8 mouse cellular contexts compared by ENCODE assay signal in the genomic region with DNA sequence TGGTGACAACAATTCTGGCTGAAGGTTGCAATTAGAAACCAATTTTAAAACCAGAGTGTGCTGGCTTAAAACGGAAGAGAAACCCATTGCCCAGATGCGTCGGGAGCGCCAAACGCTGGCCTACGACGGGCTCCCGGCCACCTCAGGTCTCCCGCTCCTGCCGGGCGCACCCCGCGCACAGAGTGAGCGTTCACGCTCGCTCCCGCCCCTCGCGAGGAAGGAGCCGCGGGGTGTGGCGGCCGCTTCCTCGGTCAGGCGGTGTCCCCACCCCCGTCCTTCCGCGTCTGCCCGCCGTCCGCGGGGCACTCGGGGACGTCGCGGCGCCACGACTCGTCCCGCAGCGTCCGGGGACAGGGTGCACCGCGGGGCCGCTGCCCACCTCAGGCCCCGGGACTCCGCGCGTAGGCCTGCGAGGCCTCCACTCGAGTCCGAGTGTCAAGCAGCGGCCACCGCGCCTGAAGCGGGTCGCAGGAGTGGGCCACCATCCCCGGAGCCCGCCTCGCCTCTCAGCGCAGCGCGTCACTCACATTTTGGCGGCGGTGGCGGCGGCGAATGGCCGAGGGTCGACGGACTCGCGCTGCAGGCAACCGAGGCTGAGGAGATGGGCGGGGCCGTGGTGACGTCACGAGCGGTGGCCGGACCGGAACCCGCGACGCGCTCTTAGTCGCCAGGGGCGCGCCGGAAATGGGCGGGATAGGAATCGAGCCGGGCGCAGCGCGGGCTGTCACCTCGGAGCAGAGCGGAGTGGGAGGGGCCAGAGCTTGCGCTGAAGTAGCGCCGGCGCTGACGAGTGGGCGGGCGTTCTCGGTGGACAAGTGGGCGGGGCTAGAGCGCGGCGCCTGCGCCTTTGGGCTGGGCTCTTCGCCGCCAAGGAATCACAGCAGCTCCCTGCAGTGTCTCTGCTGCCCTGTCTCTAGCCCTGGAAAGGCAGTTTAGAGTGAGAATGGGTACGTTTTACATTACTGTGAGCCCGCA. TPM values are rescaled to one million over a fixed set of nuclear protein-coding genes. Genes with fewer than 3 reads are reported as not detected.
DNase-seq lines count a peak whose midpoint lies in the region; ATAC-seq lines count a peak whose summit lies in the region.

Gene Vamp3, minus strand, starts transcription at position 617 of the 975 bp plus-strand sequence.

- peak; percentile 98 for ATAC-seq in inflammation-experienced regulatory T-cells, adult 6 months
- ATAC-seq in megakaryocyte-erythroid progenitor cell, adult 5-6 weeks (replicated peaks; ENCODE audit: low FRiP score, low TSS enrichment, poor library complexity, severe bottlenecking): peak; percentile 97

- intact Hi-C loops in gastrocnemius, postnatal 14 days (cut with DNase I; ENCODE audit: low total_unique reads): no loop called here
- intact Hi-C loops in left cerebral cortex, postnatal 10 days (cut with DNase I): no loop called here

- DNase-seq in adrenal gland, adult (ENCODE audit: inconsistent age in 2 of 2, low spot score in 1 of 2): peak; percentile 99
- DNase-seq in embryo, embryonic 10.5 days (ENCODE audit: low spot score): peak; percentile 100
- DNase-seq in gastrocnemius, postnatal 14 days: peak; percentile 100
- peak; percentile 98 to 100 for DNase-seq in left cerebral cortex, postnatal 10 days (ENCODE audit: extremely low spot score in 1 of 2, low spot score in 2 of 2)
- peak; percentile 99 for DNase-seq in right cerebral cortex, postnatal 25 days
- peak; percentile 98 to 99 for DNase-seq in urinary bladder, postnatal 4 days (ENCODE audit: low spot score in 2 of 2)

RNA-seq across cellular contexts. Expression of gene Vamp3, which starts in this region (rescaled TPM):
- total RNA-seq in gastrocnemius, postnatal 14 days (2021): 10 to 100 TPM; 51.0 to 54.1 TPM
- 10 to 100 TPM; 43.5 to 56.3 (median 47.6) TPM for polyA plus RNA-seq in inflammation-experienced regulatory T-cells, adult 6 months (2017; shearing (Covaris generic))
- total RNA-seq in left cerebral cortex, postnatal 10 days (2021): 10 to 100 TPM; 31.0 to 31.1 TPM
- 39.5 and 57.8 TPM in 2 replicates for total RNA-seq in megakaryocyte-erythroid progenitor cell, adult 5-6 weeks (2014; fragmentation: Nextera tagmentation)
- total RNA-seq in megakaryocyte-erythroid progenitor cell, adult 5-6 weeks (2017): 46.4 and 55.0 TPM in 2 replicates

Comparison
In these comparisons a context has a peak if more than half of its experiments do, and no peak if none do; other contexts are left out.
1. Peak in every context shown above with its lines: DNase-seq and ATAC-seq.